Mouse (Mus musculus) liver, postnatal 0 days (tissue): ENCODE measurements around the gene Aldh3a2.

ENCODE experiments used
- CTCF ChIP-seq: sonication (generic); IDR thresholded peaks from 2 replicates; pipeline ENCODE4 v1.5.1; 2016; ENCODE audit warnings: antibody characterized with exemption, low read depth
- EP300 ChIP-seq: IDR thresholded peaks from 2 replicates; pipeline ENCODE4 v1.6.1; 2016; ENCODE audit warnings: antibody characterized with exemption, low read depth, mild to moderate bottlenecking

- TF ChIP-seq CTCF (no peak), EP300 (no peak)
Observed at GRCm38 (mm10) chr11:61197935-61198334, 69.3 kb downstream of the Aldh3a2 start.
